Mouse (Mus musculus) brain, embryonic 18.5 days (tissue): ENCODE data around the gene Zfp455.
"Not testable (repeated sequence)": the region's sequence is repeated elsewhere in the genome, so short reads cannot be mapped to it uniquely, and the experiment has no call there.

Experiments
- DNase-seq: peaks from one replicate; pipeline ENCODE4 v3.0.0-alpha.2; 2012; ENCODE audit warnings: low read depth, low spot score

Gene Zfp455

DNA sequence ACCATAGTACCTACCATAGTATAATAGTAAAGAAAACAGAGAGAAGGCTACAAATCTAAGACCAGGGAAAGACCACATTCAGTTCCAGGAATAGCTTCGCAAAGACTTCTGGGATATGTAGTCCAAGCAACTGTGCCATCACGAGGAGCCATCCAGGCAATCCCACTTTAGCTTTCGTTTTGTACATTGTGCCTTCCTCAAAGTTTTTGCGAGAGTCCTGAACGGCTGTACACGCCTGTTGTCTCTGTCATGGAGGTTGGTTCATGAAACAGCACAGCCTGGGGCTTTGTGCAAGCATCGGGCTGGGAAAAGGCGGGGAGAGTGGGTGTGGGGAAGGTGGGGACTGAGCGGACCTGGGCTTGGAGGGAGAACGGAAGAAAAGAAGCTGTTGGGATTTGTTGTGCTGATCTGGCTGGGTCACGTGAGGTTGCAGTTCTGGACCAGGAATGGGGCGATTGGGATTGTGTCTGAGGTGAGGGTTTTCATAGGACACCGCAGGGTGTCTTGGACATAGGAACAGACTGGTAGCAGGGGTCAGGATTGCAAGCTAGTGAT is at the start of gene Zfp455:
Gene Zfp455, plus strand, starts transcription at position 167 of the 555 bp plus-strand sequence.
- peak; percentile 70 for DNase-seq

DNA sequence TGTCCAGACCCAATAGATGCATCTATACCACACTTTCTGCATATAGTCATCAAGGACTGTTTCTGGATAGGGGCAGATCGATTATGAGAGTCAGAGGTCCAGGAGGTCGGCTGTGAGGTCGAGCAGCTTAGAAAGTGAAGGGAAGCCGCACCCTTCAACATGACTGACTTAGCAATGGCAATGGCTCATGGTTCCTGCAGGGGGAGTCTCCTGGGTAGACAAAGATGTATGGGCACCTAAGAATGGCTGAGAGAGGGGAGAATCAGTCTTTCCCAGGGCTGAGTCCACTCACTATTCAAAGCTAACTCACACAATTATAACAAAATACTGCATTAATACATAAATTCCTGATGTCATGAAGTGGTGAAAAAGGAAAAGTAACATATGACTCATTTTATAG is 28.2 kb upstream of the Zfp455 start:
- DNase-seq: not testable (repeated sequence)

- DNase-seq: peak; percentile 28
These were observed 21.1 kb upstream of the Zfp455 start, which contains the start of gene Rsl1 for GRCm38 (mm10) chr13:67172991-67173722. Gene Rsl1 (plus strand): TSS chr13:67173182.

- no peak for DNase-seq
These were observed 20.6 kb upstream of the Zfp455 start for GRCm38 (mm10) chr13:67173723-67174055.

DNA sequence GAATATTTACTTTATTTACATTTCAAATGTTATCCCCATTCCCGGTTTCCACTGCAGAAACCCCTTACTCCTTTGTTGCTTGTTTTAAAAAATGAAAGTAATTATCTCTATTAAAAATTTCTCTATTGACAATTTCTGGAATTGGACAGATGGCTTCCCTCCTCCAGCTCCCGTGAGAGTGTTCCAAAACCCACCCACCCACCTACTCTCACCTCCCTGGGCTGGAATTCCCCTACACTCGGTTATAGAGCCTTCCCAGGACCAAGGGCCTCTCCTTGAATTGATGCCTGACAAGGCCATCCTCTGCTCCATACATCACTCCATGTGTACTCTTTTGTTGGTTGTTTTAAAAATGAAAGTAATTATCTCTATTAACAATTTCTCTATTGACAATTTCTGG is 7.3 kb downstream of the Zfp455 start:
- DNase-seq: no peak

- DNase-seq: no peak
These were observed 19.8 kb downstream of the Zfp455 start for GRCm38 (mm10) chr13:67214015-67214607.
